11 mouse cellular contexts compared by ENCODE assay signal in genomic region chr14:7822693-7823092, GRCm38 (mm10). TPM values are rescaled to one million over a fixed set of nuclear protein-coding genes. Genes with fewer than 3 reads are reported as not detected.
DNase-seq lines count a peak whose midpoint lies in the region; ATAC-seq lines count a peak whose summit lies in the region.
"Had no signal": no experiment of that assay in that cellular context is flagged by ENCODE, and none has a peak within 500 bp of the region (broad histone marks: within the 10 kb centered on the region; RNA-seq: fewer than 3 reads in every experiment).

No protein-coding gene starts in this region.

- H3K9ac ChIP-seq in embryonic facial prominence, embryonic 11.5 days (replicated peaks; ENCODE audit: low read length): no peak overlapping the region; the same call in 1 of the 2 replicates
- no peak overlapping the region for H3K9ac ChIP-seq in heart, embryonic 15.5 days
- H3K9ac ChIP-seq in neural tube, embryonic 15.5 days (replicated peaks): no peak overlapping the region
- H3K9ac ChIP-seq: liver, embryonic 13.5 days had no signal

- peak overlapping the region; percentile 5; the same call in 1 of the 2 replicates for H3K4me2 ChIP-seq in embryonic facial prominence, embryonic 11.5 days (ENCODE audit: low read depth, low read length)
- H3K4me2 ChIP-seq in heart, embryonic 15.5 days: no peak overlapping the region; the same call in 1 of the 2 replicates
- H3K4me2 ChIP-seq in neural tube, embryonic 15.5 days: no peak overlapping the region
- H3K4me2 ChIP-seq: liver, embryonic 13.5 days had no signal

- 11% methylated on average over 7 of the region's 7 CpGs for WGBS in embryonic facial prominence, embryonic 11.5 days
- WGBS in heart, embryonic 15.5 days: 37% methylated on average over 7 of the region's 7 CpGs
- 55% methylated on average over 7 of the region's 7 CpGs for WGBS in neural tube, embryonic 15.5 days

- ATAC-seq in embryonic facial prominence, embryonic 11.5 days (replicated peaks; ENCODE audit: insufficient number of reproducible peaks, low FRiP score, low TSS enrichment, low read depth): peak; percentile 30; the same call in 1 of the 2 replicates
- ATAC-seq in heart, embryonic 15.5 days (replicated peaks; ENCODE audit: insufficient number of reproducible peaks, insufficient read depth, low FRiP score, low read depth): no peak
- ATAC-seq in neural tube, embryonic 15.5 days (ENCODE audit: low FRiP score): no peak

- intact Hi-C loops in left cerebral cortex, postnatal 25 days (cut with DNase I): loop anchor here (2.0 kb wide), 1 partner anchor 20 kb away; no protein-coding TSS in a partner anchor

- H3K4me1 ChIP-seq in embryonic facial prominence, embryonic 11.5 days (ENCODE audit: control insufficient read depth, insufficient read depth, low read length): peaks cover 9% of the 10 kb centered on the region; the same call in 1 of the 2 replicates
- peaks cover 64% of the 10 kb centered on the region for H3K4me1 ChIP-seq in heart, embryonic 15.5 days (replicated peaks)
- H3K4me1 ChIP-seq in neural tube, embryonic 15.5 days: peaks cover 68% of the 10 kb centered on the region

- no peak overlapping the region for H3K4me3 ChIP-seq in embryonic facial prominence, embryonic 11.5 days (ENCODE audit: low read depth, low read length)
- no peak overlapping the region for H3K4me3 ChIP-seq in heart, embryonic 15.5 days
- H3K4me3 ChIP-seq in neural tube, embryonic 15.5 days (replicated peaks): no peak overlapping the region
- H3K4me3 ChIP-seq: liver, embryonic 13.5 days had no signal

- peak overlapping the region; percentile 60; the same call in 1 of the 2 replicates for H3K27ac ChIP-seq in embryonic facial prominence, embryonic 11.5 days (replicated peaks; ENCODE audit: low read depth, low read length)
- peak overlapping the region; percentile 28 for H3K27ac ChIP-seq in heart, embryonic 15.5 days
- H3K27ac ChIP-seq in neural tube, embryonic 15.5 days (replicated peaks): peak overlapping the region; percentile 30; the same call in 1 of the 2 replicates
- H3K27ac ChIP-seq: liver, embryonic 13.5 days had no signal

- H3K27me3 ChIP-seq in embryonic facial prominence, embryonic 11.5 days (ENCODE audit: control insufficient read depth, insufficient read depth, low read length): no peaks in the 10 kb centered on the region
- H3K27me3 ChIP-seq in heart, embryonic 15.5 days: no peaks in the 10 kb centered on the region
- no peaks in the 10 kb centered on the region for H3K27me3 ChIP-seq in neural tube, embryonic 15.5 days (replicated peaks)

- no peaks in the 10 kb centered on the region for H3K36me3 ChIP-seq in embryonic facial prominence, embryonic 11.5 days (replicated peaks; ENCODE audit: control insufficient read depth, insufficient read depth, low read depth, low read length)
- no peaks in the 10 kb centered on the region for H3K36me3 ChIP-seq in heart, embryonic 15.5 days
- H3K36me3 ChIP-seq in neural tube, embryonic 15.5 days: no peaks in the 10 kb centered on the region
- H3K36me3 ChIP-seq: liver, embryonic 13.5 days had no signal

- DNase-seq in lung, postnatal 10 days: peak; percentile 38
- DNase-seq in lung, postnatal 14 days: no peak
- DNase-seq in embryonic facial prominence, embryonic 11.5 days (ENCODE audit: low spot score): peak; percentile 92
- DNase-seq in left cerebral cortex, postnatal 25 days (ENCODE audit: low spot score in 2 of 2): no peak
- no peak for DNase-seq in frontal cortex, postnatal 36 days (ENCODE audit: low spot score in 2 of 2)
- no peak for DNase-seq in adrenal gland, postnatal 14 days
- DNase-seq: liver, embryonic 13.5 days had no signal

- no peaks in the 10 kb centered on the region for H3K9me3 ChIP-seq in embryonic facial prominence, embryonic 11.5 days (replicated peaks; ENCODE audit: control insufficient read depth, low read length)
- H3K9me3 ChIP-seq in heart, embryonic 15.5 days (replicated peaks): no peaks in the 10 kb centered on the region
- no peaks in the 10 kb centered on the region for H3K9me3 ChIP-seq in neural tube, embryonic 15.5 days (replicated peaks)
- H3K9me3 ChIP-seq: liver, embryonic 13.5 days had no signal

RNA-seq across cellular contexts. Expression of gene Flnb, which starts 4.9 kb away (rescaled TPM):
- polyA plus RNA-seq in embryonic facial prominence, embryonic 11.5 days (2014; fragmentation: Nextera tagmentation; extraction: Ambion mirVana): 14.7 and 17.0 TPM in 2 replicates
- 7.4 and 12.1 TPM in 2 replicates for polyA plus RNA-seq in heart, embryonic 15.5 days (2015; fragmentation: Nextera tagmentation; extraction: Ambion mirVana)
- polyA plus RNA-seq in neural tube, embryonic 15.5 days (2015; fragmentation: Nextera tagmentation; extraction: Ambion mirVana): 6.8 and 14.6 TPM in 2 replicates
- total RNA-seq in left cerebral cortex, postnatal 25 days (2021): 10 to 100 TPM; 30.6 to 44.1 TPM
- total RNA-seq in adrenal gland, postnatal 14 days (2021): 43.3 and 45.7 TPM in 2 replicates

RNA-seq across cellular contexts. Expression of gene Gm26661, which starts 31.3 kb away (rescaled TPM):
- polyA plus RNA-seq in embryonic facial prominence, embryonic 11.5 days (2014; fragmentation: Nextera tagmentation; extraction: Ambion mirVana): not detected in 2 replicates
- polyA plus RNA-seq in heart, embryonic 15.5 days (2015; fragmentation: Nextera tagmentation; extraction: Ambion mirVana): not detected in 2 replicates
- not detected in 2 replicates for polyA plus RNA-seq in neural tube, embryonic 15.5 days (2015; fragmentation: Nextera tagmentation; extraction: Ambion mirVana)
- not detected for total RNA-seq in left cerebral cortex, postnatal 25 days (2021)
- not detected in 2 replicates for total RNA-seq in adrenal gland, postnatal 14 days (2021)
- total RNA-seq: gastrocnemius, postnatal 4 days had no signal
- polyA plus RNA-seq: liver, embryonic 13.5 days; urinary bladder, adult 2 months had no signal

Comparison
In these comparisons a context has a peak if more than half of its experiments do, and no peak if none do; other contexts are left out.
1. DNase-seq: peak in lung, postnatal 10 days (single experiment) and embryonic facial prominence, embryonic 11.5 days (single experiment); none in lung, postnatal 14 days (single experiment), left cerebral cortex, postnatal 25 days (0 of 2), frontal cortex, postnatal 36 days (0 of 2) and adrenal gland, postnatal 14 days (single experiment).
2. Peak in every context shown above with its lines, with median percentiles within 50 percentile points of each other: H3K27ac ChIP-seq.